Mouse (Mus musculus): ENCODE data around the gene Gab2. TPM values are rescaled to one million over a fixed set of nuclear protein-coding genes. Genes with fewer than 3 reads are reported as not detected.

Gab2 gene
- polyA plus RNA-seq, 1 experiment from 2014 or later: 4.4 TPM

DNA sequence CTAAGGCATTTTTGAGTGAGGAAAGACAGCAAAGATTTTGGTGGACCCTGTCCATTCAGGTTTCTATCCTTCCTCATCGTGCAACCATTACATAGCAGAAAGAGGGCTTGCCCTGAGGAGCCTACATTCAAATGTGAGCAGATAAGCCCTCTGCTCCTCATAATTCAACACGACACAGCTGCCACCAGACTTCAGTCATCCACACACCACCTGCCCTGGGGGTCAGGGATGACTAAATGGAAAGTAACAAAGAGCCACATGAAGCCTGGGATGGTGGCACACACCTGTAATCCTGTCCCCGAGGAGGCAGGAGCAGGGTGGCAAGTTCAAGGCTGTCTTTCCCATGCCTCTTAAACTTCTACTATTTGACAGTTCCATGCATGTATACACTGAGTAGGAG lies 276.5 kb downstream of the Gab2 start:
- 72% methylated on average over 3 of the region's 3 CpGs for WGBS
- Histone ChIP-seq H3K27ac (no peak overlapping the region), H3K4me1 (replicated peaks) (0 out of 2 replicates have a peak, but pooled peaks cover 2% of the 10 kb centered on the region), H3K9ac (replicated peaks) (no peak overlapping the region), H3K9me3 (no peaks in the 10 kb centered on the region), H3K27me3 (no peaks in the 10 kb centered on the region), H3K36me3 (no peaks in the 10 kb centered on the region), H3K4me3 (replicated peaks) (no peak overlapping the region), H3K4me2 (no peak overlapping the region)
- no peak for ATAC-seq (ENCODE audit: insufficient number of reproducible peaks, insufficient read depth, low FRiP score, low TSS enrichment, low read depth)

DNA sequence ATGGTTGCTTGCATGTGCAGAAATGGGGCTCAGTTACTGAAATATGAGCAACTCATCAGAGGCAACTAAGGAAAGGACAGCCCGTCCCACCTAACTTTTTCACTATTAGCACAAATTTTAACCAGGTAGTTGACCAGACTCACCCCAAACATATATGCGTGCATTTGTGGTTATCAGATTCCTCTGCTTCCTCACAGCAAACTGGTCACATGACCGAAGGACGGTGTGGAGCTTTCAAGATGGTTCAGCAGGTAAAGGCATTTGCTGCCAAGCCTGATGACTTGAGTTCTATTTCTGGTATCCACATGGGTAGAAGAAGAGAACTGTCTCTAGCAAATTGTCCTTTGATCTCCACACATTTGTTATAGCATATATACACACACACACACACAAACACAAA lies 277.0 kb downstream of the Gab2 start:
- ATAC-seq (ENCODE audit: insufficient number of reproducible peaks, insufficient read depth, low FRiP score, low TSS enrichment, low read depth): no peak
- 89% methylated on average over 4 of the region's 4 CpGs for WGBS

More for the DNA sequence above, 277.0 kb downstream of the Gab2 start:
- H3K4me2 ChIP-seq: no peak overlapping the region
- H3K27me3 ChIP-seq: no peaks in the 10 kb centered on the region
- H3K9ac ChIP-seq (replicated peaks): no peak overlapping the region
- H3K4me1 ChIP-seq (replicated peaks): 0 out of 2 replicates have a peak, but pooled peaks cover 2% of the 10 kb centered on the region
- no peaks in the 10 kb centered on the region for H3K9me3 ChIP-seq
- no peaks in the 10 kb centered on the region for H3K36me3 ChIP-seq
- no peak overlapping the region for H3K4me3 ChIP-seq (replicated peaks)
- H3K27ac ChIP-seq: no peak overlapping the region

Other genes starting within 250 kb of the Gab2 start
- 22.4 and 24.1 TPM in 2 replicates for gene Nars2, start 130.1 kb upstream of the Gab2 start, polyA plus RNA-seq (2016; fragmentation: Nextera tagmentation; extraction: Ambion mirVana)